ENCODE assay signal across 9 mouse cellular contexts in genomic region chr7:63335146-63335545, GRCm38 (mm10).
DNase-seq lines count a peak whose midpoint lies in the region; ATAC-seq lines count a peak whose summit lies in the region.
"Had no signal": no experiment of that assay in that cellular context is flagged by ENCODE, and none has a peak within 500 bp of the region (broad histone marks: within the 10 kb centered on the region; RNA-seq: fewer than 3 reads in every experiment).

No protein-coding gene starts in this region.

- H3K4me2 ChIP-seq in neural tube, embryonic 11.5 days (ENCODE audit: low read depth), result no peak overlapping the region
- no peak overlapping the region for H3K4me2 ChIP-seq in heart, embryonic 12.5 days

- H3K27me3 ChIP-seq in neural tube, embryonic 11.5 days (ENCODE audit: control insufficient read depth, insufficient read depth, low read length), result no peaks in the 10 kb centered on the region
- H3K27me3 ChIP-seq in heart, embryonic 12.5 days (replicated peaks), result no peaks in the 10 kb centered on the region

- 0 out of 2 replicates have a peak, but pooled peaks have one; percentile 38 for ATAC-seq in neural tube, embryonic 11.5 days (ENCODE audit: insufficient read depth, low FRiP score, low TSS enrichment)
- ATAC-seq in heart, embryonic 12.5 days (ENCODE audit: insufficient number of reproducible peaks, low FRiP score), result no peak

- 27% methylated on average over 1 of the region's 1 CpGs for WGBS in neural tube, embryonic 11.5 days
- WGBS in heart, embryonic 12.5 days, result 27% methylated on average over 1 of the region's 1 CpGs

- H3K27ac ChIP-seq in neural tube, embryonic 11.5 days (ENCODE audit: low read depth, low read length), result no peak overlapping the region
- no peak overlapping the region for H3K27ac ChIP-seq in heart, embryonic 12.5 days (ENCODE audit: poor library complexity, severe bottlenecking)

- no peaks in the 10 kb centered on the region for H3K9me3 ChIP-seq in neural tube, embryonic 11.5 days (ENCODE audit: control insufficient read depth, low read length)
- no peaks in the 10 kb centered on the region for H3K9me3 ChIP-seq in heart, embryonic 12.5 days (replicated peaks)

- H3K36me3 ChIP-seq in neural tube, embryonic 11.5 days (ENCODE audit: control insufficient read depth, insufficient read depth, low read length), result no peaks in the 10 kb centered on the region
- no peaks in the 10 kb centered on the region for H3K36me3 ChIP-seq in heart, embryonic 12.5 days

- no peak overlapping the region for H3K9ac ChIP-seq in neural tube, embryonic 11.5 days (ENCODE audit: low read length)
- H3K9ac ChIP-seq in heart, embryonic 12.5 days, result no peak overlapping the region

- no peaks in the 10 kb centered on the region for H3K4me1 ChIP-seq in neural tube, embryonic 11.5 days (ENCODE audit: control insufficient read depth, insufficient read depth, low read length)
- H3K4me1 ChIP-seq in heart, embryonic 12.5 days (replicated peaks), result no peaks in the 10 kb centered on the region

- no peak overlapping the region for H3K4me3 ChIP-seq in neural tube, embryonic 11.5 days (ENCODE audit: low read depth, low read length)
- no peak overlapping the region for H3K4me3 ChIP-seq in heart, embryonic 12.5 days
- H3K4me3 ChIP-seq: myocyte had no signal

- DNase-seq in kidney, adult 18-20 months, result peak; percentile 14
- no peak for DNase-seq in kidney, adult 11 months
- peak; percentile 14 for DNase-seq in Muller cell, postnatal 12 days (ENCODE audit: inconsistent ontology term)
- DNase-seq in cerebellum, postnatal 36 days, result peak; percentile 40 to 54
- DNase-seq in induced T-regulatory cell, adult 2 months (ENCODE audit: low read depth), result peak; percentile 2
- DNase-seq in neural tube, embryonic 11.5 days (ENCODE audit: low spot score), result peak; percentile 32
- DNase-seq in thymus, postnatal 36 days, result no peak

Comparison
In these comparisons a context has a peak if more than half of its experiments do, and no peak if none do; other contexts are left out.
1. DNase-seq: peak in kidney, adult 18-20 months (single experiment), Muller cell, postnatal 12 days (single experiment), cerebellum, postnatal 36 days (2 of 2), induced T-regulatory cell, adult 2 months (single experiment) and neural tube, embryonic 11.5 days (single experiment); none in kidney, adult 11 months (single experiment) and thymus, postnatal 36 days (0 of 2).